Mouse (Mus musculus) adrenal gland, postnatal 25 days (tissue): ENCODE results near the gene Smok3a. TPM values are rescaled to one million over a fixed set of nuclear protein-coding genes. Genes with fewer than 3 reads are reported as not detected.
"Not testable (repeated sequence)": the region's sequence is repeated elsewhere in the genome, so short reads cannot be mapped to it uniquely, and the experiment has no call there.

Source experiments
- DNase-seq: peaks from one replicate; pipeline ENCODE4 v3.0.0; 2021; ENCODE audit warnings: mixed read lengths
- long read RNA-seq: library from polyadenylated mRNA; stranded (forward); transcript quantifications from one replicate; pipeline ENCODE4 v2.0.0, GENCODE M21; 2021
- total RNA-seq: library from RNA; stranded (reverse); gene quantifications from 2 replicates; pipeline ENCODE4 v1.2.3, GENCODE M21; 2021

Smok3a gene
- total RNA-seq: not detected in 2 replicates
- long read RNA-seq: 0 reads

DNA sequence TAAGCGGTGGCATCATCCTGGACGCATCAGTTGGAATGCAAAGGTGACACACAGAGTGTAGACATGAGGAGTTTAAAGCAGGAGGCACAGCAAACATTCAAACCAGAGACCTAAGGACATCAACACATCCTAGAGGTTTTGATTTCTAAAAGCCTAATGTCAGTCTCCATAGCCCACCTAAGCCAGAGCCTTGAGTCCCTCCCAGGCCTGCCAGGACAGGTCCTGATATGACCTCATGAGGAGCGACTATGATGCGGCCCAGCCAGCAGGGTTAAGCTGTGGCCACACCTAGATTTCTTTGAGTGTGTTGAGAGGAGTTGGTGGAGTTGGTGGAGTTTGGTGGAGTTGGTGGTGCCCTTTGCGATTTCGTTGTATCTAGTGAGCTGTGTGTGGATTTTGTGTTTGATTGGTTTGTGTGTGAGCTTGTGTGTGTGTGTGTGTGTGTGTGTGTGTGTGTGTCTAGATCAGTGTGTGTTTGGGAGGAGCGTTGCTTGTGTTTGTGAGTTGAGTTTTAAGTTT lies at the start of gene Smok3a, which contains the start of gene Smok3b:
Smok3a (plus strand) TSS at position 301 of the 519 bp plus-strand sequence.
Smok3b (plus strand) TSS at position 469 of the 519 bp plus-strand sequence.
- not testable (repeated sequence) for DNase-seq

DNA sequence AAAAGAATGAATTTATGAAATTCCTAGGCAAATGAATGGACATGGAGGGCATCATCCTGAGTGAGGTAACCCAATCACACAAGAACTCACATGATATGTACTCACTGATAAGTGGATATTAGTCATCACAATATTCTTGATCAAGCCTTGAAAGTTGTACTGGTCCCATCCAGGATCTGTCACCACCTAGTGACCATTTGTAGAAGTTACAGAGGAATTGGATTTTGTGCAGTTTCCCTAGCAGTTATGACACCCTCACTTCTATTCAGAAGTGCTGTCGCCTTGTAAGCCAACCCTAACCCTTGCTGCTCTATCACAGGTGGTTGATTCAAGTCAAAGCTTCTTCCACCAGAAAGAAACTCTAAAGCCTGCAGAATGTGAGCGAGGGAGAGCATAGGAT lies 47.9 kb upstream of the Smok3a start:
- DNase-seq: no peak

DNA sequence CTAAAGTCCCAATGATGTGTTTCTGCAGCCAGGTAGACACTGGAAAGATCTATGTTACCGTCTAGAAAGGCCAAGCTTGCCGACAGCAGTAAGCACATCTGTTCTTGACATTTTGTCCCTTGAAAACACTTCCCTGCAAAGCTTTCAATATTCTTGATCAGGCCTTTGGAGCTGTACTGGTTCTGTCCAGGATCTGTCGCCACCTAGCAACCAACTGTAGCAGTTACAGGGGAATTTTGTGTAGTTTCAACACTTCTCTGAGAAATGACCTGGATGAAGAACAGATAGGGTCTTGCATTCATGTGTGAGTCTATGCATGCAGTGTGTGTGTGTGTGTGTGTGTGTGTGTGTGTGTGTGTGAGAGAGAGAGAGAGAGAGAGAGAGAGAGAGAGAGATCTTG lies 47.3 kb upstream of the Smok3a start:
- no peak for DNase-seq

DNA sequence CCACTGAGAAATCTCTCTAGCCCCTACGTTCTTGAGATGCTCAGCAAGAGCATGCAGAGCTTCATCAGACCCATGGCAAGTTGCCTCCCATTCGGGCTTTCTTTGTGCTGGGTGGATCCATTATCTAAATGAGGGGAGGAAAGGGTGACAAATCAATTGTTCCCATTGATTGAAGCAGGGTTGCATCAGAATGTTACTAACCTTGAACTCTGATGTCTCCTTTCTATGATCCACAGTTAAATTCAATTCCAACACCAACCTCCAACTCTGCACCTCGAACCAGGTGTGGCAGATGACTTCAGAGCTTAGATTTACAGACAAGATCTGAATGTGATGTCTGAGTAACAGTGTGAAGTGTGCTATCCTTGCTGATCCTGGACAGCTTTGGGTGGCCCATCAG lies 46.3 kb upstream of the Smok3a start:
- DNase-seq: no peak

DNA sequence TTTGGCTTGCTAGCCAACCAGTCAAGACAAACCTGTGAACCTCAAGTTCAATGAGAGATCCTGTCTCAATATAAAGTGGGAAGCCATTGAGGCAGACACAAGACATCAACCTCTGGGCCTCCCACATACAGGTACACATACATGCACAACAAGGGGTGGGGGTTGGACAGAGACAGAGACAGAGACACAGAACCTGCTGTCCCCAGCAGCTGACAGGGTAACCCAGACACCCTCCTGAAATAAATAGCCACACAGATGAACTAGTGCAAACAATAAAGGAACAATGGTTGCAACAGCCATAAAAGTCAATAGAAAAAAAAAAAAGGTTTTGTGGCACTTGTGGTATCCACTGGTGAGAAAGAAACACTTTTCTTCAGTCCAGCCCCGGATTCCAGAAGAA lies 45.6 kb upstream of the Smok3a start:
- DNase-seq: no peak

DNA sequence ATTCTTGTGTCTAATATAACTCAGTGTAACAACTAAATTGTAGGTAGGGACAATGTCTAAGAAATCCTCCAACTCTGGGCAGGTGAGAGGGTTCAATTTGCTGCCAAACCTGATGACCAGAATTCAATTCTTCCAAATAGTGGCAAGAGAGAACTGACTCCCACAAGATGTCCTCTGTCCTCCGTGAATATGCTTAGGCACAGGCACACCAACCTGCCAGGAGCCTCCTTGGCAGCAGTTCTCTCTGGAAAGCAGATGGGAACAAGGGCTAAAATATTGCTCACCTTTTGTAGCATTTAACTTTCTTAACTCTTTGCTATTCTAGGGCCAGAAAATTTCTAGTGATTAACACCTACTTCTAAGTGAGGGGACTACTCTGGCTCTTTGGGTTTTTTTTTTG lies 43.8 kb upstream of the Smok3a start:
- DNase-seq: no peak

DNA sequence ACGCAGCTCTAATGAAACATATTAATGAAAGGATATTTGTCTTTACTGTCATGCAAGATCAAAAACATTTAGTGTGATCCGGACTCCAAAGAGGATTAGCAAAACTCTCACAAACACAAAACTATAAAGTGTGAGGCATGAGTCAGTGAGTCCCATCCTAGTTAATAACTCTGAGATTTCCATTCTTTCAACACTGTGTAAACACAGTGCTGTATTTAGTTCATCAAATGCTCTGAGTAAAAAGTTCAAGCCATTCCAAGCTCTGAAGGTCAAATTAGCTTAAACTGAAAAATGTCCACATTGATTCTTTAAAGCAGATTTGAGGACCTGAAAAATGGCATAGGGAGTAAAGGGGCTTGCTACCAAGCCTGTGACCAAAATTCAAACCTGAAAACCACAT lies 42.0 kb upstream of the Smok3a start:
- DNase-seq: no peak

DNA sequence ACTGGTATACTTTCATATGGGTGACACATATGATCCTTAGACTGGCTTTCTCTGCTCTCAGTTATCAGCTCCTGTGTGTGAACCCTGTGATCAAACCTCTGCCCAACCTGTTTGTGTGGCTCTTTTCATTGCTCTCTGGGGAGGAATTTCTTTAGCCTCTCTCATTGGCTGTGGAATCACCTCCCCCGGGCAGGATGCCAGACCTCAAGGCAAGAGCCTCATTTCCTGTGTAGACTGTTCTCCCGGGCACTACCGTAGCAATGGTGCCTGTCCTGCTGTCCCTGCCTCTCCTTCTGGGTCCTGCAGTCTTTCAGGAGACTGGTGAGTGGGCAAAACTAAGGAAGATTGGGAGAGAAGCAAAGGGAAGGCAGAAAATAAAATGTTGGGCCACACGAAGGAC lies 39.8 kb upstream of the Smok3a start, which contains the start of gene Azgp1:
Azgp1 (plus strand) TSS at position 221 of the 400 bp plus-strand sequence.
- peak; percentile 6 for DNase-seq

DNA sequence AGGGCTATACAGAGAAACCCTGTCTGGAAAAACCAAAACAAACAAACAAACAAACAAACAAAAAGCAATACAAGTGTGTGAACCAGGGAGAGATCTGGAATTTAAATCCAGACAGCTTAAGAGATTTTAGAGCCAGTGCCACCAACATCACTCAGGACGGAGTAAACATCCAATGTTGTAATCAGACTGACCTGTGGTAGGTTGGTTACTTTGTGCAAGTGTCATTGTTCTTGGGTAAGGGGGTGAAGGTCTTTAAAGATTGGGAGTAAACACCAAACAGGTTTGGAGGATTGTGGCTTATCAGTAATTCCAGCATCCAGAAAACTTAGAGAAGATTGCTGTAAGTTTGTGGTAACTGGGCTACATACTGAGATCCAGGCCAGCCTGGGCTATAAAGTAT lies 34.7 kb upstream of the Smok3a start:
- DNase-seq: no peak

DNA sequence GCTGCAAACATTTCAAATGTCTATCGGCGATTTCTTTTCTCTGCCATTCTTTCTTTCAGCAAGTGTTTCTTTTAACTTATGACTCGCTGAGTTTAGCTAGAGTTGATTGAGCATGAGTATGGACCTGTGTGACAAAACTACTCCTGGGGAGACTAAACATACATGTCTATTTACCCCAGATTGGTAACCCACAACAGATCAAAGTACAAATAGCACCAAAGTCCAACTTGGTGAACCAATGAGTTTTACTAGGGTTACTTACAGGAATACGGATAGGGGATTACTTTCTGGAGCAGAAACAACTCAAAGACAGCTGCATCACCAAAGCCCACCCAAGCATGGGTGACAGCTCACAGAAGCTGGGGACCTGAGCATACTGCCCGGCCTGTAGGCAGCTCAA lies 11.6 kb upstream of the Smok3a start:
- DNase-seq: no peak

DNA sequence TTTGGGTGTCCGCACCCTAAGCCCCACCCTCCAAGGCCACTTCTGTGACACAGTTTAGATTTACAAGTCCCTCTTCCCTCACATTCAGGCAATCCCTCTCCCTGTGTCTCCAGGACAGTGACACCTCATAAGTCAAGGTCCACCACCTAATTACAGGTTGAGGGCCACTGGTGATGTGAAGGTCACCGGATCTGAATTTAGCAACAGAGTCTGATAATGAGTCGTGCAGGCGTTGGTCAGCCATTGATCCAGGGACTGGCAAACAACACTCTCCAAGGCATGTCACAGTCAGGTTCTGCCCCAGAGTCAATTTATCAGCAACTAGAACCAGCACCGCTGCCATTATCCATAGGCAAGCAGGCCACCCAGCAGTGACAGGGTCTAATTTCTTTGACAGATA lies 8.7 kb upstream of the Smok3a start:
- DNase-seq: no peak

DNA sequence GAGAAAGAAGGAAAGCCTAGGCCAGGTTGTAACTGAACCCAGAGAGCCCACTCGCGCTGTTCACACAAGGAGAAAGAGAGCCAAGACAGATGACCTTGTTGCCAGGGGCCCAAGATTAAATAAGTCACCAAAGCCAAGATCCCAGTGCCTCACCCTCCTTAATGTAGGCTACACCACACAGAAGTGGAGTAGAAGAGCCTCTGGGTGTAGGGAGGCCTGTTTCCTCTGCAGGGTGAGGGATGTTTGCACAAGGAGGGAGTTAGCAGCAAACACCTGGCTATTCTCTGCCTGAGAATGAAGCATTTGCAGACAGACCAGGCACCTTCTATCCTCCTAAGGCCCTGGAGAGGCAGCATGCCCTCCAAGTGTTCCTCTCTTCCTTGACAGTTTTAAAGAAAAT lies 4.5 kb upstream of the Smok3a start:
- DNase-seq: no peak

DNA sequence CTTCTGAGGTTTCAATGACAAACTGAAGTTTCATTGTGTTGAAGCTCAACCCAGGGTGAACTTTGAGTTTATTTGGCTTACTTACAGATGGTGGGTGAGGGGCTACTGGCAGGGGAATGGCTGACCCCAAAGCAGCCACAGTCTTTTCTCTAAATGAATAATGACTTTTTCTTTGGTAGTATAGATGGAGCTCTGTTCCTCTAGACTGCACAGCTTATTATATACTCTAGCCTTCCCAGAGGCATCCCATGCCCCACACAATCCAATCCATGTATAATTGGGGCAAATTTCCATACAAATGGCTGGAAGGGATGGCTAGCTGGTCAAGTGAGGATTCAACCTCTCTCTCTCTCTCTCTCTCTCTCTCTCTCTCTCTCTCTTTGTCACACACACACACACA lies 4.1 kb upstream of the Smok3a start:
- no peak for DNase-seq

DNA sequence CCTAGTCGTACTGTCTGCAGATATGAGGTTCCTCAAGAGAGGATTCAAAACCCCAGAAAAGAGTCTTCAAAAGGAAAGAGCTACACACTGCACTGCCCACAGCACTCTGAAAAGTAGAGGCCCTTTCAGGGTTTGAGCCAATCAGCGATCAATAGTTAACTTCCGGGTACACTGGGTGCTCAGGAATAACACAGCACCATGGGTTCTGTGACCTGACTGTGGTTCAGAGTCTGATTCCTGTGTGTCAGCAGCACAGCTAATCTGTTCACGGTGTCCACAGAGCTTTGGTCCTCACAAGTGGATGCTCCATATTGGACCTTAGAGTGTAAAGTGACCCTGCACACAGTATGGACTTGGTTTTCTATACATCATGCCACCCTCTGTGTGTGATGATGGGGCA lies 1.5 kb upstream of the Smok3a start:
- DNase-seq: not testable (repeated sequence)

DNA sequence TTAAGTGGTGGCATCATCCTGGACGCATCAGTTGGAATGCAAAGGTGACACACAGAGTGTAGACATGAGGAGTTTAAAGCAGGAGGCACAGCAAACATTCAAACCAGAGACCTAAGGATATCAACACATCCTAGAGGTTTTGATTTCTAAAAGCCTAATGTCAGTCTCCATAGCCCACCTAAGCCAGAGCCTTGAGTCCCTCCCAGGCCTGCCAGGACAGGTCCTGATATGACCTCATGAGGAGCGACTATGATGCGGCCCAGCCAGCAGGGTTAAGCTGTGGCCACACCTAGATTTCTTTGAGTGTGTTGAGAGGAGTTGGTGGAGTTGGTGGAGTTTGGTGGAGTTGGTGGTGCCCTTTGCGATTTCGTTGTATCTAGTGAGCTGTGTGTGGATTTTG lies 31.8 kb downstream of the Smok3a start, which contains the start of gene Smok3c:
Smok3c (plus strand) TSS at position 301 of the 400 bp plus-strand sequence.
- not testable (repeated sequence) for DNase-seq

DNA sequence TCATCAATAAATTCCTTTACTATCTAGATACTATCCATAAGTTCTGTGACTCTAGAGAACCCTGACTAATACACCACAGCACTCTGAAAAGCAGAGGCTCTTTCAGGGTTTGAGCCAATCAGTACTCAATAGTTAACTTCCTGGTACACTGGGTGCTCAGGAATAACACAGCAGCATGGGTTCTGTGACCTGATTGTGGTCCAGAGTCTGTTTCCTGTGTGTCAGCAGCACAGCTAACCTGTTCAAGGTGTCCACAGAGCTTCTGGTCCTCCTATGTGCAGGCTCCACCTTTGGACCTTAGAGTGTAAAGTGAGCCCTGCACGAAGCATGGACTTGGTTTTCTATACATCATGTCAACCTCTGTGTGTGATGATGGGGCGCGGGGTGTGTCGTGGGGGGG lies 52.7 kb downstream of the Smok3a start:
- DNase-seq: no peak

DNA sequence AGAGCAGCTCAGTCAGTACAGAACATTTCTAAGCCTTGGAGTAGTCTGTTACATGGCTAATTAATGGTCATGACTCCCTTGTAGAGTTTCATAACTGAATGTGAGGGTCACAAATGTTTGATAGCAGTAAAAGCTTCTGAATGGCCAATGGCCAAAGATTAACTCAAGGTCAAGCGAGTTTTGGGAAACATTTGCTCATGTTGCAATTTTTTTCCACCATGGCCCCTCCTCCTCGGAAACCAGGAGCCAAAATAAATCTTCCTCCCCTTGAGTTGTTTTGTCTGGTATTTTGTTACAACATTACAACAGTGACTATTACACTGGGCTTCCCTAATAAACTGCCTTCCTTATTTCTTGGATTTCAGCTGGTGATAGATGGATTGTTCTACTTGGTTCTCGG lies 54.6 kb downstream of the Smok3a start:
- DNase-seq: no peak

DNA sequence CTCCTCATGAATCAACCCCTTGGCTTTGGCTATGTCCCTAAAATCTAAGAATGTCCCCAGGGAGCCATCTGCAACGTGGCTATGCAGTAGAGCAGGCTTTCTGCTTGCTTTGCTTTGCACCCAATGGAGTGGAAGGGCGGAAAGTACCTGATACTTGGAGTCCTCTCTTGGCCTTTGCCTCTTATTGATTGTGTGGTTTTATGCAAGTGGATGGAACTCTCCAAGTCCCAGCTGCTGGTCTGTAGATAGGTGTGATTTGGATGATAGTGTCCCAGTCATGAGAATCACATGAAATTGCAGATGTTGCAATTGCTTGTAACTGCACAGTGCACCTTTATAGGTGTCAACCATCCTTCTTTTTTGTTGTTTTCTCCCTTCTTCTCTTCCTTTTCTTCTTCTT lies 55.1 kb downstream of the Smok3a start:
- no peak for DNase-seq

DNA sequence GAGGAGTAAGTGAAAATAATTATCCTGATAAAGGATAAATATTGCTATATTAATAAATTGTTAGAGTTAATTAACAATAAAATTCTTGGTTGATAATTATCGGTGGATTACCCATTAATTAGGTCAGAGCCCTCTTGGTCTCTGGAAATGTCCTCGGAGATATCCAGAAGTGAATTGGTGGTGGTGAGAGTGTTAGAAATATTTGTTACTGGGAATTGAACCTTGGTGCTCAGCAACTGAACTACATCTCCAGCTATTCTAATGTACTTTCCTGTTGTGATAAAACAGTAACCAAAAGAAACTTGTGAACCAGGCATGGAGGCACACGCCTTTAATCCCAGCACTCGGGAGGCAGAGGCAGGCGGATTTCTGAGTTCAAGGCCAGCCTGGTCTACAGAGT lies 59.4 kb downstream of the Smok3a start:
- DNase-seq: no peak

DNA sequence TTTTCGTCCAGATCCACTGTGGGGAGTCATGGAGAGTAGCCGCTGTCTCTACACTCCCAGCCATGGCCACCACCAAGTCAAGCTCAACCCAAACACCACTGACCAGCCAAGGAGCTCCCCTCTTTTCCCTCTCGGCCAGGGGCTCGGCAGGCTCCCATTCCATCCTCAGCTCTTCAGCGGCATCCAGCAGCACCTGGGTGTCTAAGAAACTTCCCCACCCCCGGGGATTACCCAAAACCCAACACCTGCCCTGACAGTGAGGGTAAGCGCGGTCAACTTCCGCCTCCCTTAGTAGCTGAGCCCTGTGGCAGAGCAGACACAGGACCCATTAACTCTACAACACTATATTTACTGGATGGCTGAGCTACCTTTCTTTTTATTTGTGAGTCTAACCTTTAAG lies 60.4 kb downstream of the Smok3a start:
- DNase-seq: no peak

DNA sequence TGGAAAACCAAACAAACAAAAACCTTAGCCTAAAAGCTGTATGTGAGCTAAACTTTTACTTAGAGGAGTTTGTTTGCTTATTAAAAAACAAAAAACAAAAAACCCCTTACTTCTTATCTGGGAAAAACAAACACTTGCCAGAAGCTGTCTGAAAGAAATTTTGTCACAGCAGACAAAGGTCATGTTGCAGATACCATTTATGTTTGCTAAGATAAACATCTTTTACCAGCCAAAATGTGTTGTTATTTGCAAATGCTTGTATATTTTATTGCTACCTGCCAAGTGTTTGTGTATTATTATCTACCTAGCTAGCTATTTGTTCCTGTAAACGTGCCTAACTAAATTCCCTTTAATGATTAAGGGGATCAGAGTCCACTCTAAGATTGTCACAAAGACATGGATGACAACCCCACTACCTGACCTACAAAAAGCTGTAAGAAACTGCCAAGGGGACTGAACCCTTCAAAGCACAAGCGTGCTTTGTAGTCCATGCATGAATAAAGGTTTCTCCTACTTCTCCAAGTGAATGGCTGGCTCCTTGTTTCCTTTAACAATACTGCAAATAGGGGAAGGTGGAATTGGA lies 62.3 kb downstream of the Smok3a start:
- DNase-seq: no peak

DNA sequence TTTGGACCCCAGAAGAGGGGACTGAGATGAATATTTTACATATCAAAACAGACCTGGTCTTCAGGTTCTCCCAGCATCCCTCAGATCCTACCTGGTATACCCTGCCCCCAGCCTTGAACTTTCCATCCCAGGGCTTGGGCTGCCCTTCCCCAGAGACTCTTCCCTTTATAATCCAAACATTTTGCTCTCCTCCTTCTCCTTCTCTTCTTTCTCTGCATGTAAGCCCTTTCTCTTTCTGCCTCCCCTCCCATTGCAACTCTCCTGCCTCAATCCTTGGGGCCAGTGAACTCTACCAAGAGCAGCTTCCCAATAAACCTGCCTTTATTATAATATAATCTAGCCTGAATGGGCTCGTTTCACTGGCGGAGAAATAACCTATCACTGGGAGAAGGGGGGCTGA lies 62.9 kb downstream of the Smok3a start:
- DNase-seq: no peak
